Mouse (Mus musculus): Measurements from ENCODE around the gene Mylk.

GRCm38 (mm10) chr16:34804286-34805010 is 59.4 kb downstream of the Mylk start:
- TF ChIP-seq POLR2A (IDR thresholded peaks at IDR 0.05; ENCODE audit: borderline replicate concordance, low read depth, low read length) (no peak), CTCF (IDR thresholded peaks at IDR 0.05; ENCODE audit: low read depth, low read length) (no peak)
